Comparison of ENCODE assay signal across 23 mouse cellular contexts in genomic region chr4:31335686-31336085, GRCm38 (mm10).
"Had no signal": no experiment of that assay in that cellular context is flagged by ENCODE, and none has a peak within 500 bp of the region (broad histone marks: within the 10 kb centered on the region; RNA-seq: fewer than 3 reads in every experiment).

No protein-coding gene starts in this region.

- H3K9ac ChIP-seq: limb, embryonic 13.5 days; liver, embryonic 14.5 days; liver, postnatal 0 days; lung, embryonic 14.5 days; midbrain, embryonic 12.5 days; midbrain, embryonic 15.5 days; neural tube, embryonic 12.5 days; neural tube, embryonic 15.5 days had no signal

- H3K27me3 ChIP-seq: limb, embryonic 13.5 days; midbrain, embryonic 12.5 days; midbrain, embryonic 15.5 days; neural tube, embryonic 12.5 days; neural tube, embryonic 15.5 days had no signal

- H3K9me3 ChIP-seq: limb, embryonic 10.5 days; limb, embryonic 13.5 days; midbrain, embryonic 12.5 days; midbrain, embryonic 15.5 days; neural tube, embryonic 12.5 days; neural tube, embryonic 15.5 days had no signal

- H3K4me1 ChIP-seq: limb, embryonic 13.5 days; midbrain, embryonic 12.5 days; midbrain, embryonic 15.5 days; neural tube, embryonic 12.5 days; neural tube, embryonic 15.5 days had no signal

- DNase-seq: layer of hippocampus, adult 9-11 months; liver, postnatal 0 days; lung, embryonic 14.5 days; right cerebral cortex, adult 18-20 months; right cerebral cortex, postnatal 14 days; right cerebral cortex, postnatal 4 days; thymus, adult 2 months; thymus, postnatal 14 days; thymus, postnatal 4 days had no signal

- H3K4me3 ChIP-seq: layer of hippocampus, adult 2 months; limb, embryonic 10.5 days; limb, embryonic 13.5 days; midbrain, embryonic 12.5 days; midbrain, embryonic 15.5 days; neural tube, embryonic 12.5 days; neural tube, embryonic 15.5 days had no signal

- H3K36me3 ChIP-seq: limb, embryonic 10.5 days; limb, embryonic 13.5 days; midbrain, embryonic 12.5 days; midbrain, embryonic 15.5 days; neural tube, embryonic 12.5 days; neural tube, embryonic 15.5 days had no signal

- H3K27ac ChIP-seq: layer of hippocampus, adult 2 months; limb, embryonic 10.5 days; limb, embryonic 13.5 days; liver, embryonic 14.5 days; macrophage; midbrain, embryonic 12.5 days; midbrain, embryonic 15.5 days; neural tube, embryonic 12.5 days; neural tube, embryonic 15.5 days; stomach, postnatal 0 days had no signal

- ATAC-seq: inflammation-experienced regulatory T-cells, adult 6 months; intestine, embryonic 16.5 days; liver, postnatal 0 days; lung, postnatal 0 days; midbrain, embryonic 15.5 days had no signal

- H3K4me2 ChIP-seq: limb, embryonic 13.5 days; liver, embryonic 11.5 days; lung, embryonic 14.5 days; midbrain, embryonic 12.5 days; midbrain, embryonic 15.5 days; neural tube, embryonic 12.5 days; neural tube, embryonic 15.5 days had no signal
